Mouse (Mus musculus) lung, embryonic 14.5 days (tissue): ENCODE results near the gene Slc12a8. TPM values are rescaled to one million over a fixed set of nuclear protein-coding genes. Genes with fewer than 3 reads are reported as not detected.

Experiments
- ATAC-seq: fragments of 200-750 bp; cut with Nextera tagmentation; 2 replicates; pipeline ENCODE4 v1.8.0; 2017; ENCODE audit warnings: mild to moderate bottlenecking, moderate TSS enrichment, moderate library complexity; ENCODE audit not compliant: insufficient read depth
- DNase-seq: peaks from one replicate; pipeline ENCODE4 v3.0.0-alpha.2; 2015
- H3K27ac ChIP-seq: fragments of 300-500 bp; sonication (generic); 2 replicates; pipeline ENCODE4 v1.5.1; 2014; ENCODE audit warnings: low read depth, mild to moderate bottlenecking, moderate library complexity
- H3K27me3 ChIP-seq: fragments of 300-500 bp; sonication (generic); 2 replicates; pipeline ENCODE4 v1.6.1; 2014; ENCODE audit warnings: low read length, control low read depth; ENCODE audit not compliant: insufficient read depth
- H3K36me3 ChIP-seq: fragments of 300-500 bp; sonication (generic); 2 replicates; pipeline ENCODE4 v1.6.1; 2014; ENCODE audit warnings: control low read depth; ENCODE audit not compliant: insufficient read depth
- H3K4me1 ChIP-seq: fragments of 300-500 bp; sonication (generic); 2 replicates; pipeline ENCODE4 v1.6.1; 2014; ENCODE audit warnings: antibody characterized with exemption, control low read depth; ENCODE audit not compliant: insufficient read depth
- H3K4me2 ChIP-seq: fragments of 300-500 bp; sonication (generic); 2 replicates; pipeline ENCODE4 v1.6.1; 2014; ENCODE audit warnings: mild to moderate bottlenecking
- H3K4me3 ChIP-seq: fragments of 300-500 bp; sonication (generic); 2 replicates; pipeline ENCODE4 v1.5.1; 2014; ENCODE audit warnings: low read depth, low read length
- H3K9ac ChIP-seq: fragments of 300-500 bp; sonication (generic); 2 replicates; pipeline ENCODE4 v1.6.1; 2014
- H3K9me3 ChIP-seq: fragments of 300-500 bp; sonication (generic); 2 replicates; pipeline ENCODE4 v1.6.1; 2016; ENCODE audit warnings: low read depth, low read length, control low read depth
- CTCF ChIP-seq: IDR thresholded peaks from 2 replicates; pipeline ENCODE4 v1.5.1; 2016; ENCODE audit warnings: antibody characterized with exemption, low read depth
- WGBS: fragments of 180-500 bp; shearing (Covaris S2); extraction: QIAGEN DNeasy Blood & Tissue Kit; methylation state at CpG from one replicate; pipeline ENCODE4 v1.1.7; 2014; 5-methylcytosine and 5-hydroxymethylcytosine counted together
- polyA plus RNA-seq: library from polyadenylated mRNA; unstranded; fragments of >200 nt; fragmentation: Nextera tagmentation; extraction: Ambion mirVana; gene quantifications from 2 replicates; pipeline ENCODE4 v1.2.1, GENCODE M21; 2014

Slc12a8 gene
- polyA plus RNA-seq, 1 experiment from 2014 or later = 1.1 TPM

GRCm38 (mm10) chr16:33575728-33576127 lies 58.6 kb downstream of the Slc12a8 start:
- Histone ChIP-seq H3K27ac (no peak overlapping the region), H3K27me3 (no peaks in the 10 kb centered on the region), H3K9ac (no peak overlapping the region), H3K4me2 (no peak overlapping the region), H3K4me1 (peaks cover 11% of the 10 kb centered on the region), H3K36me3 (no peaks in the 10 kb centered on the region), H3K9me3 (no peaks in the 10 kb centered on the region), H3K4me3 (no peak overlapping the region)
- ATAC-seq (no peak), DNase-seq (no peak)
- no peak for TF ChIP-seq CTCF
- 55% methylated on average over 6 of the region's 6 CpGs for WGBS

GRCm38 (mm10) chr16:33576271-33577189 lies 59.4 kb downstream of the Slc12a8 start:
- Histone ChIP-seq H3K9me3 (no peaks in the 10 kb centered on the region), H3K4me3 (no peak overlapping the region), H3K4me2 (no peak overlapping the region), H3K36me3 (no peaks in the 10 kb centered on the region), H3K27me3 (no peaks in the 10 kb centered on the region), H3K9ac (no peak overlapping the region), H3K4me1 (peaks cover 16% of the 10 kb centered on the region), H3K27ac (0 out of 2 replicates have a peak overlapping the region, but pooled peaks have one; percentile 24)
- WGBS = 70% methylated on average over 36 of the region's 36 CpGs
- TF ChIP-seq CTCF = no peak
- ATAC-seq (no peak), DNase-seq (peak; percentile 36)

GRCm38 (mm10) chr16:33578462-33578861 lies 61.3 kb downstream of the Slc12a8 start:
- Histone ChIP-seq H3K4me3 (no peak overlapping the region), H3K4me1 (peaks cover 24% of the 10 kb centered on the region), H3K9me3 (no peaks in the 10 kb centered on the region), H3K27ac (no peak overlapping the region), H3K4me2 (no peak overlapping the region), H3K9ac (no peak overlapping the region), H3K27me3 (no peaks in the 10 kb centered on the region), H3K36me3 (no peaks in the 10 kb centered on the region)
- WGBS = 59% methylated on average over 3 of the region's 3 CpGs
- no peak for TF ChIP-seq CTCF
- ATAC-seq (no peak), DNase-seq (no peak)

- no peak for TF ChIP-seq CTCF
- H3K9me3 ChIP-seq = no peaks in the 10 kb centered on the region
- H3K27ac ChIP-seq = peak overlapping the region; percentile 93
- H3K9ac ChIP-seq = no peak overlapping the region
- WGBS = 73% methylated on average over 2 of the region's 2 CpGs
- no peaks in the 10 kb centered on the region for H3K36me3 ChIP-seq
- no peak overlapping the region for H3K4me3 ChIP-seq
- H3K4me2 ChIP-seq = no peak overlapping the region
- H3K4me1 ChIP-seq = peaks cover 41% of the 10 kb centered on the region
- DNase-seq (no peak), ATAC-seq (peak; percentile 6; the same call in 1 of the 2 replicates)
- no peaks in the 10 kb centered on the region for H3K27me3 ChIP-seq
Measured at GRCm38 (mm10) chr16:33580331-33580730, 63.2 kb downstream of the Slc12a8 start.

GRCm38 (mm10) chr16:33580736-33581241 lies 63.7 kb downstream of the Slc12a8 start:
- no peaks in the 10 kb centered on the region for H3K27me3 ChIP-seq
- H3K36me3 ChIP-seq = no peaks in the 10 kb centered on the region
- H3K9ac ChIP-seq = no peak overlapping the region
- peaks cover 40% of the 10 kb centered on the region for H3K4me1 ChIP-seq
- peak; percentile 4; the same call in 1 of the 2 replicates for TF ChIP-seq CTCF
- peak overlapping the region; percentile 93 for H3K27ac ChIP-seq
- no peaks in the 10 kb centered on the region for H3K9me3 ChIP-seq
- no peak overlapping the region for H3K4me2 ChIP-seq
- DNase-seq (peak; percentile 92), ATAC-seq (peak; percentile 76)
- no peak overlapping the region for H3K4me3 ChIP-seq

- ATAC-seq = peak; percentile 13; the same call in 1 of the 2 replicates
- H3K4me1 ChIP-seq = peaks cover 39% of the 10 kb centered on the region
- no peaks in the 10 kb centered on the region for H3K27me3 ChIP-seq
- no peaks in the 10 kb centered on the region for H3K36me3 ChIP-seq
- H3K4me3 ChIP-seq = no peak overlapping the region
- no peak overlapping the region for H3K4me2 ChIP-seq
- TF ChIP-seq CTCF = no peak
- H3K9ac ChIP-seq = no peak overlapping the region
- no peaks in the 10 kb centered on the region for H3K9me3 ChIP-seq
- peak; percentile 59 for DNase-seq
- 18% methylated on average over 4 of the region's 4 CpGs for WGBS
- peak overlapping the region; percentile 93 for H3K27ac ChIP-seq
Measured at GRCm38 (mm10) chr16:33581661-33582099, 64.6 kb downstream of the Slc12a8 start.

GRCm38 (mm10) chr16:33582495-33582894 lies 65.4 kb downstream of the Slc12a8 start:
- Histone ChIP-seq H3K4me2 (no peak overlapping the region), H3K27me3 (no peaks in the 10 kb centered on the region), H3K27ac (peak overlapping the region; percentile 93; the same call in 1 of the 2 replicates), H3K4me1 (peaks cover 40% of the 10 kb centered on the region), H3K36me3 (no peaks in the 10 kb centered on the region), H3K4me3 (no peak overlapping the region), H3K9me3 (no peaks in the 10 kb centered on the region), H3K9ac (no peak overlapping the region)
- TF ChIP-seq CTCF = no peak
- DNase-seq = no peak
- ATAC-seq = no peak
- WGBS = 77% methylated on average over 8 of the region's 8 CpGs
